Mouse (Mus musculus) lung, adult 2 months (tissue): ENCODE data around the gene Plin4.

Source experiments
- CTCF ChIP-seq: fragments of 200-500 bp; IDR thresholded peaks from 2 replicates; pipeline ENCODE4 v1.5.1; 2011; ENCODE audit warnings: mild to moderate bottlenecking, low read length, control low read depth; ENCODE audit not compliant: insufficient read depth
- POLR2A ChIP-seq: fragments of 200-500 bp; IDR thresholded peaks from 2 replicates; pipeline ENCODE4 v1.6.1; 2011; ENCODE audit warnings: low read depth, mild to moderate bottlenecking, control low read depth, low read length, borderline replicate concordance; ENCODE audit errors: extremely low read depth

DNA sequence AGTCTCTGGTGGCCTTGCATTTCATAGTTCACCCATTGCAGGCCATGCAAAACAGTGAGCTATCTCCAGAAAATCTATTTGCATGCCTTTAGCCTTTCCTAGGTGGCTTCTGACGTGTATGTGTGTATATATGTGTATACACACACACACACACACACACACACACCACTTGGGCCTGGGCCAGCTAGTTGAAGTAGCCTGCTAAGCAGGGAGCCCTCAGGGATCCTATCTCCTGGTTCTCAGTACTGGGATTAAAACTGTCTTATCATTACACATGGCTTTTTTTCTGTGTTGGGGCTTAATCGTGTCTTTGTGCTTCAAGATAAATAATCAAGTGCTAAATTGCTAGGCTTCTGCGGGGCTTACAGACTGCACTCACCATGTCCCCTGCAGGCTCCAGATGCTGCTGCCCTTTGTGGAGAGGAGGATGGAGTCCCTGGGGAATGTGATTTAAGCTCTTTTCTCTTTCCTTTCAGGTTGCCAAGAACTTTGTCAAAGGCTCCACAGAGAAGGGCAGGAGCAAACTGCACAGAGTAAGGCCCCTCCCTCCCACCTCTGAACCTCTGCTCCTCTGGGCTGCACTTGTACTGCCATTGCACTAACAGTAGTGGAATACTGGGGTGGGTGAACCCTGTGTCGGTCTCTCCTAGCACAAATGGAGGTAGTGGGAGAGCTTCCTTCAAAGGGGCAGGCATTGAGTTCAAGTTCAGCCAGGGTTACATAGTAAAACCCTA is 53.5 kb downstream of the Plin4 start:
- TF ChIP-seq CTCF (no peak), POLR2A (no peak)
